Mouse (Mus musculus) heart, postnatal 0 days (tissue): ENCODE measurements at regions not wholly inside any gene's neighbourhood (a gene's known extent, or its start where the extent isn't known, plus 50 kb on each side); places are given as distances from the start of the nearest gene placed in this dataset.

ENCODE experiments used
- CTCF ChIP-seq: IDR thresholded peaks from 2 replicates; pipeline ENCODE4 v1.5.1; 2016; ENCODE audit warnings: antibody characterized with exemption, control low read depth, low read depth
- EP300 ChIP-seq: IDR thresholded peaks from 2 replicates; pipeline ENCODE4 v1.6.1; 2016; ENCODE audit warnings: antibody characterized with exemption, low read depth

GRCm38 (mm10) chr4:53235870-53236269 is 76.2 kb upstream of the Abca1 start:
- TF ChIP-seq CTCF, result no peak
- TF ChIP-seq EP300, result no peak
